Mouse (Mus musculus) cerebral cortex, adult 2 months (tissue): Measurements from ENCODE around the gene Zfp318.

Experiments
- WGBS: fragments of 180-500 bp; shearing (Covaris S2); methylation state at CpG from one replicate; pipeline ENCODE4 v1.1.7; 2018; 5-methylcytosine and 5-hydroxymethylcytosine counted together

Zfp318 gene

DNA sequence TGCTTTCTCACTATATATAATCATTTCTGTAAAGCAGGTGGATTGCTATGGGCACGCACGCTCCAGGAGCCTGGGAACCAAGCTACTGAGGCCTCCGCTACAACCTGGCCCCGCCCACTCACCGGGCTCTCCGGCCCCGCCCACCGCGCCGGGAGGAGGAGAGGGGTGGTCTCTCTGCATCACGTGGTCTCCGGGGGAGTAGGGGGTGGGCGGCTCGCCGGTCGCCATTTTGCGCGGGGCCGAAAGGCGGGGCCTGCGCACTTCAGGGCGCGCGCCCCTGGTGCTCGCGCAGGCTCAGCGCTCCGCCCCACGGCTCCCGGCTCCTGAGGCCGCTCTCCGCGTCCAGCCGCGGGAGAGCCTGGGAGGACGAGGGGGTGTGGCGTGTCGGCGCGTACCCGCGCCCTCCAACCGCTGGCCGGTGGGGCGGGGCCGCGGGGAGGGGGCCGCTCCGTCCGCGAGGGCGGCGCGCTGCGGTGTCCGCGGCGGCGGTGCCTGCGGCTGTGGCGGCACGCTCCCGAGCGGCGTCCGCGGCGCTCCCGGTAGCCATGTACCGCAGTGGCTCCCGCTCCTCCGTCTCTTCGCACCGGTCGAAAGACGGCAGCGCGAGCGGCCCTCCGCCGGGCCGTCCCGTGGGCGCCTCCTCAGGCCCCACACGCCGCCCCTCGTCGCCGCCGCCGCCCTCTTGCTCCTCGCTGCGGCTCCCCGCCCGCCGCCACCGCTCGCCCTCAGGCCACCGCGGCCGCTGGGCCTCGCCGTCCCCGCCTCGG lies at the start of gene Zfp318:
TSS of gene Zfp318 (plus strand) at position 438 of the 767 bp plus-strand sequence.
- WGBS, result under 1% methylated on average over 105 of the region's 105 CpGs

- WGBS, result 33% methylated on average over 5 of the region's 5 CpGs
These were observed 47.1 kb upstream of the Zfp318 start for GRCm38 (mm10) chr17:46336475-46336874.

GRCm38 (mm10) chr17:46341208-46341607 lies 42.3 kb upstream of the Zfp318 start:
- 77% methylated on average over 7 of the region's 7 CpGs for WGBS

DNA sequence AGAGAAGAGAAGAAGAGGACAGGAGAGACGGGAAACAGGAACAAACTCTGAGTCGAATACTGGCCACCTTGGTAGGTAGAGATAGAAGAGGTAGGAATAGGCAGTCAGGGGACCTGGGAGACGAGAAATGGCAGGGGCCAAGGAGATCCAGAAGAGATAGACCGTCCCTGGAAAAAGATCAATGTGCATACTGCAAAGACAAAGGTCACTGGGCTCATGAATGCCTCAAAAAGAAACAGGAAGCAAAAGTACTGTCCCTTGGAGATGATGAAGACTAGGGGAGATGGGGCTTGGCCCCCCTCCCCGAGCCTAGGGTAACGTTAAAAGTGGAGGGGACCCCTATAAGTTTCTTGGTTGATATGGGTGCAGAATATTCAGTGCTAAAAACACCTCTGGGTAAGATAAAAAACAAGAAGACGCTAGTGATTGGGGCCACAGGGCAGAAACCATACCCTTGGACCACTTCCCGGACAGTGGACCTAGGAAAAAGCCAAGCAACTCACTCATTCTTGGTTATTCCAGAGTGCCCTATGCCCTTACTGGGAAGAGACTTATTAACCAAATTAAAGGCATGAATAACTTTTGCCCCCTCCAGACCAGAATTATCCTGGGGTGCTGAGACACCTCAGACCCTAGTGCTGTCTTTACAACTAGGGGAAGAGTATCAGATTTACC lies 32.4 kb upstream of the Zfp318 start:
- 90% methylated on average over 8 of the region's 8 CpGs for WGBS

- WGBS, result 62% methylated on average over 3 of the region's 3 CpGs
These were observed 11.7 kb upstream of the Zfp318 start for GRCm38 (mm10) chr17:46371783-46372182.

DNA sequence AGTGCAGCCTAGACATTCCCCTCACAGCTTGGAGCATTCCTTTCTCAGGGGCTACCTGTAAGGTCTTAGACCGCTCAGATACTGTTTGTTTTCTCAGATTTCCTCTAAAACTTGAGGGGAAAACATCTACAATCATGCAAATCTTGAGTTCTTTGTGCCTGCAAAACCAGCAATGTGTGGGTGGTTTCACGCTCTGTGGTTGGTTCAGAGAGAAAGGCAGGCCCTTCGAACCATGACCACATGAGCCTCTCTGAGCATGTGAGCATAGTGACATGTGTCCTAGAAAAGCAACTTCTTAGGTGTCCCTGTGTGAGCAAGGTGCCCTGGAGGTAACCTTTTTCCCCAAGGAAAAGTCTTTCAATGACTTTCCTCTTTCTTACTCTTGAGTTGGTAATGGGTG lies 5.0 kb upstream of the Zfp318 start:
- 89% methylated on average over 3 of the region's 3 CpGs for whole genome bisulfite sequencing

- WGBS, result under 1% methylated on average over 70 of the region's 70 CpGs
These were observed 700 bp downstream of the Zfp318 start for GRCm38 (mm10) chr17:46384061-46384801.

DNA sequence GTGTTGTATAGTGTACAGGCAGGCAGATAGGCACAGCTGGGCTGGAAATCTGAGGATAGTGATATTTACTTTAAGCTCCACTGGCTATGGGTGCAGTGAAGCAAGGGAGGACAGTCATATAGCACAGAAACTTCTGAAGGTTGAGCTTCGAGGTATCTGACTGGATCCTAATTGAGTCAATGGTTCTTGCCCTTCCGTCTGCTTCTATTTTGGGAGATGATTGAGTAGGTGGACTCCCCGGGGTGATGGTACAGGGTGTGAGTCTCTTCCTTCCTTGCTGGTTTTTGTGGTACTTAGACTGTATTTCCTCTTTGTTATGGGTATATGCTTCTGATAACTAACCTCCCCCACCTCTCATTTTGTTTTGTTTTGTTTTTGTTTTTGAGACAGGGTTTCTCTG lies 4.7 kb downstream of the Zfp318 start:
- WGBS, result 56% methylated on average over 3 of the region's 3 CpGs

- 42% methylated on average over 2 of the region's 2 CpGs for WGBS
These were observed 9.5 kb downstream of the Zfp318 start for GRCm38 (mm10) chr17:46393012-46393411.

GRCm38 (mm10) chr17:46394631-46395030 lies 11.1 kb downstream of the Zfp318 start:
- WGBS, result 42% methylated on average over 1 of the region's 1 CpGs

GRCm38 (mm10) chr17:46408478-46408877 lies 24.9 kb downstream of the Zfp318 start:
- WGBS, result 14% methylated on average over 3 of the region's 3 CpGs

GRCm38 (mm10) chr17:46418628-46419027 lies 35.1 kb downstream of the Zfp318 start:
- 32% methylated on average over 5 of the region's 5 CpGs for WGBS

GRCm38 (mm10) chr17:46428761-46429414 lies 45.4 kb downstream of the Zfp318 start, which contains the start of gene Crip3:
Gene Crip3, plus strand, starts transcription at chr17:46428926.
- WGBS, result 27% methylated on average over 18 of the region's 18 CpGs

- 4% methylated on average over 17 of the region's 17 CpGs for WGBS
These were observed 50.1 kb downstream of the Zfp318 start for GRCm38 (mm10) chr17:46433627-46434026.

DNA sequence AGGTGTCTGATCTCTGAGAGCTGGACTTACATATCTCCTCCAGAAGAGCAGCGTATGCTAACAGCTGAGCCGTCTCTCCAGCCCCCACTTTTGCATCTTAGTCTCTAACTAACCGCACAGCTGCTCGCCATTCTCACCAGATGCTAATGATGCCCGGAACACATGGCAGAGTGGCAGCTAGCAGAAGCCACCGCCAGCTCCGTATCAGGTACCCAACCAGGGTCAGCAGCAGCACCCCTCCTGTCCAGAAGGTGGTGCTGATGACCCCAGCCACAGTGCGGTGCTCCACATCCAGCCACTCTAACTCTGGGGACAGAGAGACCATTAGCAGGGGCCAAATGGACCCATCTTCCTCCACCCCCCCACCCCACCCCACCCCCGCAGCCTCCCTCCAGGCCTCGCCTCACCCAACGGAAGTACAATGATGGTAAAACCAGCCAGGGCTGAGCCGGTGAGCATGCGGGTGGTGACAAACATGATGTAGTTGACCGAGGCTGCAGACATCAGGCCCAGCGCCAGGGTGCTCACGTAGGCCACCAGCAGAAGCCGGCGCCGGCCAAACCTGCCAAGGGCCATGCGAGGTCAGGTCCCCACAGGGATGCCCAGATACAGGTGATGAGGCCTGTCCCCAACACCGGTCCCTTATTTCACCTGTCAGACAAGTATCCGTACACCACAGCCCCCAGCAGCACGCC lies 53.3 kb downstream of the Zfp318 start:
- WGBS, result 26% methylated on average over 23 of the region's 23 CpGs

DNA sequence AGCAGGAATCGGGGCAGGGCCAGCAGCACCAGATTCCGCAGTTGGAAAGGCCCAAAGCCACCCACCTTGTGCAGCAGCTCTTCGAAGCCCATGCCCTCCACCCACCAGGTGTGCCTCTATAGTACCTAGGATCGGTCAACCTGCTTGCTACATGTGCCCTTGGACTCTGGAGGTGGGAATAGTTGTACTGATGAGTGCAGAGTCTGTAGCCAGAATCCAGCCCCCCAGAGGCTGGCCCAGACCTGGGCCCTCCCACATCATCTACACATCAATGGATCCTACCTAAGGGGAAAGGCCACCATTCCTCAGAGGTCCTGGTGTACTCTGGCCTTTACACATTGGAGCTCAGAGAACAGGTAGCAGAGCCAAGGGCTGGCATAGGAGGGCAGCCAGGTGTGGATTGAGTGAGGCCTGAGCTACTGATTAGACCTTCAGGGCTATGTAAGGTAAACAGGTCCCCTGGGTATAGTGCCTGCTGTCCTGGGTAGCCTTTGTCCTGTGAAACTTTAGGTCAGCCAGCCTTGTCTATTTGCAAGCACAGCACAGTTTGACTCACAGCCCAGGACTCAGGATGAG lies 54.9 kb downstream of the Zfp318 start, which contains the start of gene Slc22a7:
TSS of gene Slc22a7 (minus strand) at position 160 of the 576 bp plus-strand sequence.
- WGBS, result 91% methylated on average over 4 of the region's 4 CpGs

DNA sequence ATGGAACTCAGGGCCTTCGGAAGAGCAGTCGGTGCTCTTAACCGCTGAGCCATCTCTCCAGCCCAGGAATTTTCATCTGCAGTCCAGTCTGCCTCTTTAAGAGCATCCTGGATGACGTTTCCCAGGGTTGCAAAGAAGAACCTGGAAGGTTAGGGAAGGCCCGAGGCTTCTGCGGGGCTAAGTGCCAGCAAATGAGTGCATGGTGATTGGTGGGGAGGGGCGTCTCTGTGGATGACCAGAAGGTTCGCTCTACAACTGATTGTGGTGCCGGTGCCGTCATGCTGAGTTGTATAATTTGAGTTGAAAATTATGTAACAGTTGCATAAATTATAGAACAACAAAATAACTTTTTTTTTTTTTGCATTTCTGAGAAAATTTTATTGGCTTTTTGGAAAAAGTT lies 55.6 kb downstream of the Zfp318 start:
- 87% methylated on average over 10 of the region's 10 CpGs for WGBS

DNA sequence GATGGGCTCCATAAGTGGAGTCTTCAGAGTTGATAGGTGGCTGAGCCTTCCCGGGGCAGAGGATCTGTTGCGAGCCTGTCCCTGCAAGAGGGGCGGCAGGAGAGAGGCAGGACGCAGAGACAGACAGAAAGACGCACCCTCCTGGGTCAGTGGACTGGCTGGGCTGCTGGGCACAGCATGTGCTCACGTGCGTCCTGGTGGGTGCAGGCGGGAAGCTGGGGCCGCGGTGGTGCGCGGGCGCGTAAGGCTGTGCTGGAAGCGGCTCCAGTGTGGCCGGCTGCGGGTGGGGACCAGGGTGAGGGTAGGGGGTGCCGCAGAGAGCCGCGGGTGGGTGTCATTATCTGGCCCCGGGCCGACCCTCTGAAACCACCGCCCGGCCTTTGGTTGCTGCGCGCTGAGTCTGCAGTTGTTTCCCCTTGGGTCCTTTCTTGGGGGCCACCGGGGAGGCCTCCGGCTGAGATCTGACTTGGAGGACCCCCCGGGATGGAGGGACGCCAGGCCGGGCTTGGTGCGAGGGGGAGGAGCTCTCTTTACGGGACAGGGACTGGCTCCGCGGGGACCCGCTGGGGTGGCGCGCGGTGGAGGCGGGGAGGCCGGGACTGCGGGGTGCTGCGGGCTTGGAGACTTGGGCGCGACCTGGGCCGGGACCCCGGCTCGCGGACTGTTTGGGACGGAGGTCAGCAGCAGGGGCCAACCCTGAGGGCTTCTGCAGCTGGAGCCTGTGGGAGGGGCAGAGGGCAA lies 61.5 kb downstream of the Zfp318 start:
- WGBS, result 47% methylated on average over 50 of the region's 50 CpGs

- 95% methylated on average over 16 of the region's 16 CpGs for WGBS
These were observed 62.7 kb downstream of the Zfp318 start for GRCm38 (mm10) chr17:46446264-46446663.

- 66% methylated on average over 5 of the region's 5 CpGs for WGBS
These were observed 69.2 kb downstream of the Zfp318 start for GRCm38 (mm10) chr17:46452683-46453082.
